Mouse (Mus musculus) intestine, postnatal 0 days (tissue): Measurements from ENCODE around the gene Cmya5. TPM values are rescaled to one million over a fixed set of nuclear protein-coding genes. Genes with fewer than 3 reads are reported as not detected.

Experiments
- ATAC-seq: fragments of 200-750 bp; cut with Nextera tagmentation; 2 replicates; pipeline ENCODE4 v1.8.0; 2017; ENCODE audit warnings: mild to moderate bottlenecking, moderate TSS enrichment, moderate library complexity
- H3K27ac ChIP-seq: fragments of 300-500 bp; sonication (generic); 2 replicates; pipeline ENCODE4 v1.5.1; 2014; ENCODE audit warnings: mild to moderate bottlenecking, low read depth, low read length, moderate library complexity
- H3K27me3 ChIP-seq: fragments of 300-500 bp; sonication (generic); replicated peaks from 2 replicates; pipeline ENCODE4 v1.6.1; 2014; ENCODE audit warnings: low read length, mixed read lengths; ENCODE audit not compliant: control insufficient read depth, insufficient read depth
- H3K36me3 ChIP-seq: fragments of 300-500 bp; sonication (generic); 2 replicates; pipeline ENCODE4 v1.6.1; 2014; ENCODE audit warnings: mild to moderate bottlenecking, moderate library complexity; ENCODE audit not compliant: control insufficient read depth, insufficient read depth
- H3K4me1 ChIP-seq: fragments of 300-500 bp; sonication (generic); replicated peaks from 2 replicates; pipeline ENCODE4 v1.6.1; 2014; ENCODE audit warnings: antibody characterized with exemption, low read length, mixed read lengths; ENCODE audit not compliant: control insufficient read depth, insufficient read depth
- H3K4me2 ChIP-seq: fragments of 300-500 bp; sonication (generic); replicated peaks from 2 replicates; pipeline ENCODE4 v1.6.1; 2014; ENCODE audit warnings: low read depth, mild to moderate bottlenecking, moderate library complexity
- H3K4me3 ChIP-seq: fragments of 300-500 bp; sonication (generic); 2 replicates; pipeline ENCODE4 v1.5.1; 2014; ENCODE audit warnings: low read depth, low read length
- H3K9ac ChIP-seq: fragments of 300-500 bp; sonication (generic); 2 replicates; pipeline ENCODE4 v1.6.1; 2014; ENCODE audit warnings: mild to moderate bottlenecking, low read depth, low read length
- H3K9me3 ChIP-seq: fragments of 300-500 bp; sonication (generic); 2 replicates; pipeline ENCODE4 v1.6.1; 2016; ENCODE audit warnings: mixed run types; ENCODE audit not compliant: control insufficient read depth
- CTCF ChIP-seq: sonication (generic); IDR thresholded peaks from 2 replicates; pipeline ENCODE4 v1.5.1; 2016; ENCODE audit warnings: low read depth, mild to moderate bottlenecking, control low read depth, antibody characterized with exemption, moderate library complexity
- WGBS: fragments of 180-500 bp; shearing (Covaris S2); extraction: QIAGEN DNeasy Blood & Tissue Kit; methylation state at CpG from one replicate; pipeline ENCODE4 v1.1.7; 2014; 5-methylcytosine and 5-hydroxymethylcytosine counted together
- polyA plus RNA-seq: library from polyadenylated mRNA; unstranded; fragments of >200 nt; fragmentation: Nextera tagmentation; extraction: Ambion mirVana; gene quantifications from 2 replicates; pipeline ENCODE4 v1.2.1, GENCODE M21; 2015

Gene Cmya5
- polyA plus RNA-seq, 1 experiment from 2014 or later, result 0.04 TPM

- Histone ChIP-seq H3K36me3 (no peaks in the 10 kb centered on the region), H3K9me3 (no peaks in the 10 kb centered on the region), H3K9ac (no peak overlapping the region), H3K4me3 (no peak overlapping the region), H3K27ac (no peak overlapping the region), H3K27me3 (no peaks in the 10 kb centered on the region), H3K4me2 (no peak overlapping the region), H3K4me1 (no peaks in the 10 kb centered on the region)
- ATAC-seq, result no peak
- no peak for TF ChIP-seq CTCF
- WGBS, result 66% methylated on average over 4 of the region's 4 CpGs
These were observed 108.3 kb downstream of the Cmya5 start for GRCm38 (mm10) chr13:93036218-93036617.

- Histone ChIP-seq H3K4me1 (no peaks in the 10 kb centered on the region), H3K4me2 (no peak overlapping the region), H3K27me3 (no peaks in the 10 kb centered on the region), H3K36me3 (no peaks in the 10 kb centered on the region), H3K27ac (no peak overlapping the region), H3K4me3 (no peak overlapping the region), H3K9ac (no peak overlapping the region), H3K9me3 (no peaks in the 10 kb centered on the region)
- no peak for TF ChIP-seq CTCF
- no peak for ATAC-seq
- 93% methylated on average over 4 of the region's 4 CpGs for WGBS
These were observed 115.2 kb downstream of the Cmya5 start for GRCm38 (mm10) chr13:93029337-93029736.

- Histone ChIP-seq H3K9me3 (no peaks in the 10 kb centered on the region), H3K36me3 (no peaks in the 10 kb centered on the region), H3K4me2 (no peak overlapping the region), H3K4me3 (no peak overlapping the region), H3K27ac (no peak overlapping the region), H3K4me1 (no peaks in the 10 kb centered on the region), H3K9ac (no peak overlapping the region), H3K27me3 (no peaks in the 10 kb centered on the region)
- no peak for ATAC-seq
- WGBS, result 51% methylated on average over 2 of the region's 2 CpGs
- TF ChIP-seq CTCF, result no peak
These were observed 119.7 kb downstream of the Cmya5 start for GRCm38 (mm10) chr13:93024837-93025236.

- Histone ChIP-seq H3K9me3 (no peaks in the 10 kb centered on the region), H3K27ac (no peak overlapping the region), H3K4me1 (no peaks in the 10 kb centered on the region), H3K27me3 (no peaks in the 10 kb centered on the region), H3K36me3 (no peaks in the 10 kb centered on the region), H3K4me3 (no peak overlapping the region), H3K4me2 (no peak overlapping the region), H3K9ac (no peak overlapping the region)
- ATAC-seq, result no peak
- 20% methylated on average over 1 of the region's 1 CpGs for WGBS
- no peak for TF ChIP-seq CTCF
These were observed 122.4 kb downstream of the Cmya5 start for GRCm38 (mm10) chr13:93022158-93022557.

- Histone ChIP-seq H3K9me3 (no peaks in the 10 kb centered on the region), H3K4me3 (no peak overlapping the region), H3K9ac (no peak overlapping the region), H3K27ac (no peak overlapping the region), H3K4me2 (no peak overlapping the region), H3K36me3 (no peaks in the 10 kb centered on the region), H3K27me3 (no peaks in the 10 kb centered on the region), H3K4me1 (no peaks in the 10 kb centered on the region)
- no peak for TF ChIP-seq CTCF
- WGBS, result 65% methylated on average over 8 of the region's 8 CpGs
- no peak for ATAC-seq
These were observed 131.6 kb downstream of the Cmya5 start for GRCm38 (mm10) chr13:93012952-93013351.

- ATAC-seq, result no peak
- 86% methylated on average over 4 of the region's 4 CpGs for WGBS
- Histone ChIP-seq H3K4me1 (no peaks in the 10 kb centered on the region), H3K27me3 (no peaks in the 10 kb centered on the region), H3K4me3 (no peak overlapping the region), H3K9me3 (no peaks in the 10 kb centered on the region), H3K36me3 (no peaks in the 10 kb centered on the region), H3K9ac (no peak overlapping the region), H3K27ac (no peak overlapping the region), H3K4me2 (no peak overlapping the region)
- TF ChIP-seq CTCF, result no peak
These were observed 133.2 kb downstream of the Cmya5 start for GRCm38 (mm10) chr13:93011315-93011714.

- no peaks in the 10 kb centered on the region for H3K36me3 ChIP-seq
- H3K9ac ChIP-seq, result no peak overlapping the region
- no peak for ATAC-seq
- H3K27me3 ChIP-seq, result no peaks in the 10 kb centered on the region
- no peaks in the 10 kb centered on the region for H3K9me3 ChIP-seq
- H3K4me1 ChIP-seq, result no peaks in the 10 kb centered on the region
- no peak for TF ChIP-seq CTCF
- no peak overlapping the region for H3K4me3 ChIP-seq
- WGBS, result 85% methylated on average over 7 of the region's 7 CpGs
- H3K27ac ChIP-seq, result no peak overlapping the region
- H3K4me2 ChIP-seq, result no peak overlapping the region
These were observed 134.0 kb downstream of the Cmya5 start for GRCm38 (mm10) chr13:93010524-93010923.
